In genomic region chr11:113214741-113215140, GRCm38 (mm10) we compare ENCODE assay signal across 21 mouse cellular contexts.
DNase-seq lines count a peak whose midpoint lies in the region; ATAC-seq lines count a peak whose summit lies in the region.
"Had no signal": no experiment of that assay in that cellular context is flagged by ENCODE, and none has a peak within 500 bp of the region (broad histone marks: within the 10 kb centered on the region; RNA-seq: fewer than 3 reads in every experiment).

No protein-coding gene starts in this region.

- peaks cover 5% of the 10 kb centered on the region for H3K4me1 ChIP-seq in midbrain, embryonic 11.5 days (ENCODE audit: control insufficient read depth, insufficient read depth, low read length)
- H3K4me1 ChIP-seq in midbrain, embryonic 10.5 days: peaks cover 14% of the 10 kb centered on the region
- H3K4me1 ChIP-seq in heart, embryonic 12.5 days (replicated peaks): no peaks in the 10 kb centered on the region
- H3K4me1 ChIP-seq: hindbrain, embryonic 12.5 days had no signal

- no peak for DNase-seq in cerebellum, postnatal 4 days (ENCODE audit: low spot score in 2 of 2)
- DNase-seq in midbrain, embryonic 11.5 days (ENCODE audit: low spot score, missing footprints): peak; percentile 75
- DNase-seq in midbrain, embryonic 10.5 days (ENCODE audit: low spot score): no peak
- DNase-seq in cerebellum, postnatal 14 days: peak; percentile 47 to 75
- DNase-seq in kidney, postnatal 4 days: no peak
- DNase-seq in thymus, postnatal 14 days: no peak
- DNase-seq: adrenal gland, postnatal 10 days; B cell, adult 2 months; gastrocnemius, postnatal 36 days; heart, adult 11 months; heart, postnatal 10 days; heart, postnatal 4 days; kidney, adult 11 months had no signal

- H3K27ac ChIP-seq in midbrain, embryonic 11.5 days (ENCODE audit: low read depth, low read length): no peak overlapping the region
- H3K27ac ChIP-seq in midbrain, embryonic 10.5 days (replicated peaks): no peak overlapping the region
- no peak overlapping the region for H3K27ac ChIP-seq in heart, embryonic 12.5 days (ENCODE audit: poor library complexity, severe bottlenecking)
- H3K27ac ChIP-seq: embryonic facial prominence, embryonic 10.5 days; forebrain, embryonic 15.5 days; hindbrain, embryonic 12.5 days had no signal

- WGBS in midbrain, embryonic 11.5 days: 93% methylated on average over 7 of the region's 7 CpGs
- 93% methylated on average over 7 of the region's 7 CpGs for whole genome bisulfite sequencing in midbrain, embryonic 10.5 days
- WGBS in heart, embryonic 12.5 days: 85% methylated on average over 7 of the region's 7 CpGs

- no peak overlapping the region for H3K4me3 ChIP-seq in midbrain, embryonic 11.5 days (ENCODE audit: low read depth, low read length)
- H3K4me3 ChIP-seq in midbrain, embryonic 10.5 days: no peak overlapping the region
- no peak overlapping the region for H3K4me3 ChIP-seq in heart, embryonic 12.5 days
- H3K4me3 ChIP-seq: embryonic facial prominence, embryonic 10.5 days; forebrain, embryonic 15.5 days; hindbrain, embryonic 12.5 days had no signal

- peaks cover 6% of the 10 kb centered on the region for H3K9me3 ChIP-seq in midbrain, embryonic 11.5 days (ENCODE audit: control insufficient read depth, low read length)
- H3K9me3 ChIP-seq in midbrain, embryonic 10.5 days (replicated peaks): peaks cover 9% of the 10 kb centered on the region; the same call in 1 of the 2 replicates
- H3K9me3 ChIP-seq in heart, embryonic 12.5 days (replicated peaks): peaks cover 5% of the 10 kb centered on the region
- H3K9me3 ChIP-seq: forebrain, embryonic 15.5 days had no signal

- peaks cover 84% of the 10 kb centered on the region for H3K27me3 ChIP-seq in midbrain, embryonic 11.5 days (ENCODE audit: control insufficient read depth, insufficient read depth, low read length)
- H3K27me3 ChIP-seq in midbrain, embryonic 10.5 days (ENCODE audit: low read depth, poor library complexity, severe bottlenecking): peaks cover 92% of the 10 kb centered on the region
- H3K27me3 ChIP-seq in heart, embryonic 12.5 days (replicated peaks): no peaks in the 10 kb centered on the region; the same call in 1 of the 2 replicates
- H3K27me3 ChIP-seq: forebrain, embryonic 15.5 days; hindbrain, embryonic 12.5 days had no signal

- 0 out of 2 replicates have a peak, but pooled peaks have one; percentile 40 for ATAC-seq in cerebellum, adult (ENCODE audit: insufficient number of reproducible peaks, low FRiP score, low TSS enrichment)
- ATAC-seq in midbrain, embryonic 11.5 days (ENCODE audit: low FRiP score): no peak
- no peak for ATAC-seq in heart, embryonic 12.5 days (ENCODE audit: insufficient number of reproducible peaks, low FRiP score)
- ATAC-seq: CD4-positive, CD25-positive, alpha-beta regulatory T cell, adult 4 months; forebrain, embryonic 15.5 days; hindbrain, embryonic 16.5 days had no signal

- H3K4me2 ChIP-seq in midbrain, embryonic 11.5 days: no peak overlapping the region
- no peak overlapping the region for H3K4me2 ChIP-seq in heart, embryonic 12.5 days
- H3K4me2 ChIP-seq: forebrain, embryonic 15.5 days; hindbrain, embryonic 12.5 days had no signal

- H3K9ac ChIP-seq in midbrain, embryonic 11.5 days (ENCODE audit: low read length): no peak overlapping the region
- H3K9ac ChIP-seq in heart, embryonic 12.5 days: no peak overlapping the region
- H3K9ac ChIP-seq: forebrain, embryonic 15.5 days; hindbrain, embryonic 12.5 days had no signal

- H3K36me3 ChIP-seq in midbrain, embryonic 11.5 days (ENCODE audit: control insufficient read depth, insufficient read depth, low read length): no peaks in the 10 kb centered on the region
- H3K36me3 ChIP-seq in midbrain, embryonic 10.5 days: no peaks in the 10 kb centered on the region
- H3K36me3 ChIP-seq in heart, embryonic 12.5 days: no peaks in the 10 kb centered on the region
- H3K36me3 ChIP-seq: embryonic facial prominence, embryonic 10.5 days; forebrain, embryonic 15.5 days; G1E; hindbrain, embryonic 12.5 days had no signal

Comparison
In these comparisons a context has a peak if more than half of its experiments do, and no peak if none do; other contexts are left out.
1. DNase-seq: peak in midbrain, embryonic 11.5 days (single experiment) and cerebellum, postnatal 14 days (2 of 2); none in cerebellum, postnatal 4 days (0 of 2), midbrain, embryonic 10.5 days (single experiment), kidney, postnatal 4 days (0 of 2) and thymus, postnatal 14 days (single experiment).